Mouse (Mus musculus) thymus, postnatal 4 days (tissue): Measurements from ENCODE around the gene Man1a2.
A peak's percentile ranks its signal among the peaks of the same experiment; 100 is the strongest.

ENCODE experiments used
- DNase-seq: peaks from one replicate; pipeline ENCODE4 v3.0.0; 2021

Gene Man1a2

GRCm38 (mm10) chr3:100685087-100685762 is at the start of gene Man1a2:
Gene Man1a2, minus strand, starts transcription at chr3:100685503.
- DNase-seq: peak; percentile 93

GRCm38 (mm10) chr3:100734482-100735154 is 49.3 kb upstream of the Man1a2 start:
- no peak for DNase-seq

GRCm38 (mm10) chr3:100731896-100732295 is 46.6 kb upstream of the Man1a2 start:
- DNase-seq: no peak

GRCm38 (mm10) chr3:100731347-100731746 is 46.0 kb upstream of the Man1a2 start:
- no peak for DNase-seq

GRCm38 (mm10) chr3:100728008-100728712 is 42.9 kb upstream of the Man1a2 start:
- DNase-seq: no peak

- DNase-seq: no peak
Observed at GRCm38 (mm10) chr3:100725960-100726674, 40.8 kb upstream of the Man1a2 start.

- DNase-seq: no peak
Observed at GRCm38 (mm10) chr3:100720786-100721300, 35.5 kb upstream of the Man1a2 start.

- no peak for DNase-seq
Observed at GRCm38 (mm10) chr3:100716241-100716640, 30.9 kb upstream of the Man1a2 start.

- DNase-seq: no peak
Observed at GRCm38 (mm10) chr3:100715367-100715766, 30.1 kb upstream of the Man1a2 start.

GRCm38 (mm10) chr3:100713142-100714005 is 28.1 kb upstream of the Man1a2 start:
- no peak for DNase-seq

- DNase-seq: peak; percentile 15
Observed at GRCm38 (mm10) chr3:100712140-100712539, 26.8 kb upstream of the Man1a2 start.

GRCm38 (mm10) chr3:100711486-100711885 is 26.2 kb upstream of the Man1a2 start:
- DNase-seq: no peak

GRCm38 (mm10) chr3:100707117-100707516 is 21.8 kb upstream of the Man1a2 start:
- DNase-seq: no peak

GRCm38 (mm10) chr3:100705128-100705667 is 19.9 kb upstream of the Man1a2 start:
- DNase-seq: no peak

GRCm38 (mm10) chr3:100703847-100704644 is 18.7 kb upstream of the Man1a2 start:
- no peak for DNase-seq

- DNase-seq: no peak
Observed at GRCm38 (mm10) chr3:100702875-100703846, 17.9 kb upstream of the Man1a2 start.

GRCm38 (mm10) chr3:100688747-100689146 is 3.4 kb upstream of the Man1a2 start:
- DNase-seq: no peak

- no peak for DNase-seq
Observed at GRCm38 (mm10) chr3:100686756-100687155, 1.5 kb upstream of the Man1a2 start.

GRCm38 (mm10) chr3:100685763-100686370 is 564 bp upstream of the Man1a2 start:
- DNase-seq: peak; percentile 83
